Mouse (Mus musculus): ENCODE data around the gene Mllt11. TPM values are rescaled to one million over a fixed set of nuclear protein-coding genes. Genes with fewer than 3 reads are reported as not detected.
A peak's percentile ranks its signal among the peaks of the same experiment; 100 is the strongest.

The Mllt11 gene
- polyA plus RNA-seq, 1 experiment from 2014 or later, result 11.8 TPM

- Histone ChIP-seq H3K27ac (replicated peaks) (peak overlapping the region; percentile 37), H3K4me3 (ENCODE audit: low read depth, low read length) (no peak overlapping the region), H3K9me3 (ENCODE audit: control insufficient read depth, low read length) (no peaks in the 10 kb centered on the region), H3K9ac (ENCODE audit: low read length) (no peak overlapping the region), H3K4me2 (replicated peaks; ENCODE audit: low read depth) (peak overlapping the region; percentile 4), H3K4me1 (replicated peaks; ENCODE audit: control insufficient read depth, insufficient read depth) (no peaks in the 10 kb centered on the region), H3K36me3 (ENCODE audit: control insufficient read depth, insufficient read depth, low read length) (peaks cover 3% of the 10 kb centered on the region; the same call in 1 of the 2 replicates), H3K27me3 (ENCODE audit: control insufficient read depth, insufficient read depth, low read length) (no peaks in the 10 kb centered on the region)
- ATAC-seq (ENCODE audit: low FRiP score, low TSS enrichment) (0 out of 2 replicates have a peak, but pooled peaks have one; percentile 7), DNase-seq (ENCODE audit: low spot score) (no peak)
- no peak for TF ChIP-seq EP300 (optimal IDR thresholded peaks at IDR 0.05)
- TF ChIP-seq CTCF (IDR thresholded peaks at IDR 0.05; ENCODE audit: low read depth), result no peak
- WGBS, result 60% methylated on average over 5 of the region's 5 CpGs
Observed at GRCm38 (mm10) chr3:95250361-95250760, 18.4 kb upstream of the Mllt11 start.

DNA sequence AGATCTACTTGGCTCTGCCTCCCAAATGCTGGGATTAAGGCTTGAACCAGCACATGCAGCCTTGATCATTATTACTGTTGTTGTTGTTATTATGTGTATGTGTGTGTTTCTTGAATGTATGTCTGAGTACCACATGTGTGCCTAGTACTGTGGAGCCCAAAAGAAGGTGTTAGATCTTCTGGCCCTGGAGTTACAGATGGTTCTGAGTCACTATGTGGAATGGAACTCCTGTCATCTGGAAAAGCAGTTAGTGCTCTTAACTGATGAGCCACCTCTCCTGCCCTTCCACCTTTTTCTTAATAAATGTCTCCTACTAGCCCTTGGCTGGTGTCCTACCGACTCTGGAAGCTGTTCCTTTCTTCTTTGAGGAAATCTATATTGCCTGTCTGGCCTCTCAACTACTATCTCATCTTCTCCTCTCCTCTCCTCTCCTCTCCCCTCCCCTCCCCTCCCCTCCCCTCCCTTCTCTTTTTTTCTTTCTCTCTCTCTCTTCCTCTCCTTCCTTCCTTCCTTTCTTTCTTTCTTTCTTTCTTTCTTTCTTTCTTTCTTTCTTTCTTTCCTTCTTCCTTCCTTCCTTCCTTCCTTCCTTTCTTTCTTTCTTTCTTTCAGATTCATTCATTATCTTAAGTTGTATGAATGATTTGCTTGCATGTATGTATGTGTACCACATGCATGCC is 15.8 kb upstream of the Mllt11 start:
- H3K4me1 ChIP-seq (replicated peaks; ENCODE audit: control insufficient read depth, insufficient read depth), result no peaks in the 10 kb centered on the region
- no peaks in the 10 kb centered on the region for H3K27me3 ChIP-seq (ENCODE audit: control insufficient read depth, insufficient read depth, low read length)
- ATAC-seq (ENCODE audit: low FRiP score, low TSS enrichment) (no peak), DNase-seq (ENCODE audit: low spot score) (no peak)
- H3K36me3 ChIP-seq (ENCODE audit: control insufficient read depth, insufficient read depth, low read length), result peaks cover 1% of the 10 kb centered on the region; the same call in 1 of the 2 replicates
- 78% methylated on average over 1 of the region's 1 CpGs for WGBS
- no peak overlapping the region for H3K4me2 ChIP-seq (replicated peaks; ENCODE audit: low read depth)
- no peaks in the 10 kb centered on the region for H3K9me3 ChIP-seq (ENCODE audit: control insufficient read depth, low read length)
- TF ChIP-seq EP300 (optimal IDR thresholded peaks at IDR 0.05), result no peak
- TF ChIP-seq CTCF (IDR thresholded peaks at IDR 0.05; ENCODE audit: low read depth), result no peak
- no peak overlapping the region for H3K27ac ChIP-seq (replicated peaks)
- H3K4me3 ChIP-seq (ENCODE audit: low read depth, low read length), result no peak overlapping the region
- no peak overlapping the region for H3K9ac ChIP-seq (ENCODE audit: low read length)

- no peaks in the 10 kb centered on the region for H3K27me3 ChIP-seq (ENCODE audit: control insufficient read depth, insufficient read depth, low read length)
- no peaks in the 10 kb centered on the region for H3K9me3 ChIP-seq (ENCODE audit: control insufficient read depth, low read length)
- peak; percentile 55; the same call in 1 of the 2 replicates for ATAC-seq (ENCODE audit: low FRiP score, low TSS enrichment)
- 64% methylated on average over 5 of the region's 5 CpGs for WGBS
- TF ChIP-seq EP300 (optimal IDR thresholded peaks at IDR 0.05) (no peak), CTCF (IDR thresholded peaks at IDR 0.05; ENCODE audit: low read depth) (no peak)
- peak overlapping the region; percentile 53 for H3K27ac ChIP-seq (replicated peaks)
- no peak overlapping the region for H3K9ac ChIP-seq (ENCODE audit: low read length)
- no peak overlapping the region for H3K4me2 ChIP-seq (replicated peaks; ENCODE audit: low read depth)
- H3K4me1 ChIP-seq (replicated peaks; ENCODE audit: control insufficient read depth, insufficient read depth), result no peaks in the 10 kb centered on the region
- no peaks in the 10 kb centered on the region for H3K36me3 ChIP-seq (ENCODE audit: control insufficient read depth, insufficient read depth, low read length)
- DNase-seq (ENCODE audit: low spot score), result no peak
- H3K4me3 ChIP-seq (ENCODE audit: low read depth, low read length), result no peak overlapping the region
Observed at GRCm38 (mm10) chr3:95246465-95247231, 14.7 kb upstream of the Mllt11 start.

DNA sequence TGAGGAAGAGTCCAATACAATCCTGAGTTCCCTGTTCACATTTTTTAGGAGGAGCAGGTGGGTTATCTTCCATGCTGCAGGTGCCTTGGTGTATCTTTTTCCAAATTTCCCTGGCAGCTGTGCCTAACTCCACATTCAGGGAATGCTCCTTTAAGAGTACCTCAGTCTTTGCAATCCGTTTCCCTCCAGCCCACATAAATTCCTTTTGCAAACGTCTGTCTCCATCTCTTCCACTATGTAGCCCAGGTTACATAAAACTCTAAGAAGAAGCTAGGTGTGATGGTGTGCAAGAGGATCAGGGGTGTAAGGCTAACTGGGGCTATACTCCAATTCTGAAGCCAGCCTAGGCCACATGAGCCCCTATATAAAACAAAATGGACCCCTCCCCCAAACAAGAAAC is 11.1 kb upstream of the Mllt11 start:
- Histone ChIP-seq H3K4me1 (replicated peaks; ENCODE audit: control insufficient read depth, insufficient read depth) (no peaks in the 10 kb centered on the region), H3K27ac (replicated peaks) (no peak overlapping the region), H3K36me3 (ENCODE audit: control insufficient read depth, insufficient read depth, low read length) (no peaks in the 10 kb centered on the region; the same call in 1 of the 2 replicates), H3K9me3 (ENCODE audit: control insufficient read depth, low read length) (no peaks in the 10 kb centered on the region), H3K9ac (ENCODE audit: low read length) (no peak overlapping the region), H3K4me3 (ENCODE audit: low read depth, low read length) (no peak overlapping the region), H3K27me3 (ENCODE audit: control insufficient read depth, insufficient read depth, low read length) (no peaks in the 10 kb centered on the region), H3K4me2 (replicated peaks; ENCODE audit: low read depth) (no peak overlapping the region)
- ATAC-seq (ENCODE audit: low FRiP score, low TSS enrichment), result no peak
- 76% methylated on average over 2 of the region's 2 CpGs for WGBS
- TF ChIP-seq CTCF (IDR thresholded peaks at IDR 0.05; ENCODE audit: low read depth), result no peak
- TF ChIP-seq EP300 (optimal IDR thresholded peaks at IDR 0.05), result no peak
- DNase-seq (ENCODE audit: low spot score), result no peak

GRCm38 (mm10) chr3:95241498-95241897 is 9.5 kb upstream of the Mllt11 start, which contains the start of gene Gm128:
TSS of gene Gm128 (minus strand) at chr3:95241598.
- Histone ChIP-seq H3K9ac (ENCODE audit: low read length) (peak within 1 kb of the TSS; percentile 38; the same call in 1 of the 2 replicates), H3K4me2 (replicated peaks; ENCODE audit: low read depth) (no peak within 1 kb of the TSS)
- no peak for DNase-seq (ENCODE audit: low spot score)

More at GRCm38 (mm10) chr3:95241498-95241897, 9.5 kb upstream of the Mllt11 start, which contains the start of gene Gm128:
- 75% methylated on average over 7 of the region's 7 CpGs for WGBS
- ATAC-seq (ENCODE audit: low FRiP score, low TSS enrichment), result no peak
- Histone ChIP-seq H3K4me1 (replicated peaks; ENCODE audit: control insufficient read depth, insufficient read depth) (no peaks in the 10 kb centered on the region), H3K36me3 (ENCODE audit: control insufficient read depth, insufficient read depth, low read length) (peaks cover 3% of the 10 kb centered on the region; the same call in 1 of the 2 replicates), H3K4me3 (ENCODE audit: low read depth, low read length) (no peak within 1 kb of the TSS), H3K27me3 (ENCODE audit: control insufficient read depth, insufficient read depth, low read length) (no peaks in the 10 kb centered on the region), H3K27ac (replicated peaks) (no peak within 1 kb of the TSS), H3K9me3 (ENCODE audit: control insufficient read depth, low read length) (no peaks in the 10 kb centered on the region)
- TF ChIP-seq EP300 (optimal IDR thresholded peaks at IDR 0.05) (no peak), CTCF (IDR thresholded peaks at IDR 0.05; ENCODE audit: low read depth) (no peak)
